Mouse (Mus musculus): Measurements from ENCODE around the gene 1110051M20Rik. TPM values are rescaled to one million over a fixed set of nuclear protein-coding genes. Genes with fewer than 3 reads are reported as not detected.

The 1110051M20Rik gene
- polyA plus RNA-seq, 1 experiment from 2014 or later, result 27.0 TPM

DNA sequence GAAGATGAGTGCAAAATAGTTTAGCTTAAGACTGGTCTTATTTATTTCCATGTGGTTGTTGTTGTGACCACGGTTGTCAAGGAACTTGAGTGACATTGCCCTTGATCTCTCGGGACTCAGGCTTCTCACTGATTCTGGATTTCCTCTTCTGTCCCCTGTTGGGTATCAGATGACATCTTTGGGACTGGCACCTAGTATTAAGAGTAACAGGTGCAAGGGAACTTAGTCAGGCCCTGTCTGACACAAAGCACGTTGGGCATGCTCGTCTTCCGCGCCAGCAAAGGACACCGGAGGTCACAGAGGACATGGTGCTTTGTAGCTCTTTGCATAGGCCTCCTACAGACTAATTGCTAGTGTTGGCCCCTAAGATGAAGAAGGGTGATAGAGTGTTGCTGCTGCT is 16.3 kb upstream of the 1110051M20Rik start:
- WGBS, result 59% methylated on average over 7 of the region's 7 CpGs
- peak overlapping the region; percentile 62; the same call in 1 of the 2 replicates for H3K27ac ChIP-seq (ENCODE audit: low read length)
- ATAC-seq (no peak), DNase-seq (ENCODE audit: low spot score) (no peak)
- H3K9me3 ChIP-seq (ENCODE audit: low read length), result no peaks in the 10 kb centered on the region
- no peaks in the 10 kb centered on the region for H3K36me3 ChIP-seq (ENCODE audit: insufficient read depth, low read length)
- H3K4me2 ChIP-seq (replicated peaks; ENCODE audit: low read depth, low read length), result peak overlapping the region; percentile 20; the same call in 1 of the 2 replicates
- H3K9ac ChIP-seq (replicated peaks; ENCODE audit: low read depth), result no peak overlapping the region
- peaks cover 23% of the 10 kb centered on the region for H3K4me1 ChIP-seq (ENCODE audit: insufficient read depth, low read depth, low read length)
- no peak for TF ChIP-seq CTCF (IDR thresholded peaks at IDR 0.05)
- no peak for TF ChIP-seq EP300 (IDR thresholded peaks at IDR 0.05)
- no peaks in the 10 kb centered on the region for H3K27me3 ChIP-seq (replicated peaks; ENCODE audit: insufficient read depth, low read length)
- H3K4me3 ChIP-seq (ENCODE audit: low read depth, low read length), result no peak overlapping the region

DNA sequence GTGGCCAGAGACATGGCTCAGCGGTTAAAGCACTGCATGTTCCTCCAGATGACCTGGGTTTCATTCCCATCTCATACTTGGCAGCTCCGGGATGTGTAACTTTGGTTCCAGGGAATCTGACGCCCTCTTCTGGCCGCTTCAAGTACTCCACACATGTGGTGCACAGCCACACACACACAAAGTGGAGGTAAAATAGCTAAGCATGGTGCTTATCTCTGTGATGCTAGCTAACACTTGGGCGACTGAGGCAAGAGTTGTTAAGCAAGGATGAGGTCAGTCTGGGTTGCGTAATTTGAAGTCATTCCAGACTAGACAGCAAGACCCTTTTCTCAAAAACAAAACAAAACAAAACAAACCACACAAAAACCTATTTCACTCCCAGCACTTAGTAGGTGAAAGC is 15.6 kb upstream of the 1110051M20Rik start:
- Histone ChIP-seq H3K4me3 (ENCODE audit: low read depth, low read length) (no peak overlapping the region; the same call in 1 of the 2 replicates), H3K4me1 (ENCODE audit: insufficient read depth, low read depth, low read length) (peaks cover 23% of the 10 kb centered on the region)
- no peak for ATAC-seq

DNA sequence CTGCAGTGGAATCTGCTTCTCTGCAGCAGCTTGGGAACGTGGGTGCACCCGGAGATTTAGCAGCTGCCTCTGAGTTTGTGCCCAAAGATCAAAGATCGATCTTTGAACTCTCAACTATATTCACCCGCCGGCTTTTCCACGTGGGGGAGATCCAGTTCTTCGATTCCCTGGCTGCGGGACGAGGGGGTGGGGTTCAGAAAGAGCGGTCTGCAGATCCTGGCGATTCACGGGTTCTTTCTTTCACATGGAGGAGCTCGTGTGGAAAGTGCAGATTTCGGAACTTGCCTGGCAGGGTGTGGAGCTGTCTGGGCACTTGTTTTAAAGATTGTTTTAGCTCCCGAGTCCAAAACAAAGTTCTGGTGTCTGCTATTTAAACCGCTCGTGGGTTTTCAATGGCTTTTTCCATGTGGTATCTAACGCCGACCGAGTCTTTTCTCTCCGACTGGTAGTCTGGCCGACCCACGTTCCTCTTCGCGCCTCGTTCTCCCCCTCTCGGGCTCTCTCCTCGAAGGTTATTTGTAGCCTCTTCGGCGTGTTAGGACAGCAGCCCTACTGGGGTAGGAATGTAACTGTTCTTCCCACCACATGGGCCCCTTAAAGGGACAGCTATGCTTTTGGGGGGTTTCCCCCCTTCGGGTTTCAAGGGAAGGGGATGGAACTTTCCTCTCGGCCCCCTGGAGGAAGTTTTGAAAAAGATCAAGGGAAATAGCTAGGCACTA is 14.3 kb upstream of the 1110051M20Rik start:
- DNase-seq (ENCODE audit: low spot score) (peak; percentile 77), ATAC-seq (peak; percentile 25)
- no peaks in the 10 kb centered on the region for H3K36me3 ChIP-seq (ENCODE audit: insufficient read depth, low read length)
- WGBS, result under 1% methylated on average over 32 of the region's 32 CpGs
- H3K27me3 ChIP-seq (replicated peaks; ENCODE audit: insufficient read depth, low read length), result no peaks in the 10 kb centered on the region
- H3K4me3 ChIP-seq (ENCODE audit: low read depth, low read length), result peak overlapping the region; percentile 86
- peak overlapping the region; percentile 88 for H3K9ac ChIP-seq (replicated peaks; ENCODE audit: low read depth)
- TF ChIP-seq EP300 (IDR thresholded peaks at IDR 0.05) (no peak), CTCF (IDR thresholded peaks at IDR 0.05) (peak; percentile 50)
- H3K27ac ChIP-seq (ENCODE audit: low read length), result peak overlapping the region; percentile 97
- H3K4me2 ChIP-seq (replicated peaks; ENCODE audit: low read depth, low read length), result peak overlapping the region; percentile 88
- peaks cover 23% of the 10 kb centered on the region for H3K4me1 ChIP-seq (ENCODE audit: insufficient read depth, low read depth, low read length)
- H3K9me3 ChIP-seq (ENCODE audit: low read length), result no peaks in the 10 kb centered on the region

More for the DNA sequence above, 15.6 kb upstream of the 1110051M20Rik start:
- DNase-seq (ENCODE audit: low spot score), result peak; percentile 49
- Histone ChIP-seq H3K4me2 (replicated peaks; ENCODE audit: low read depth, low read length) (peak overlapping the region; percentile 1; the same call in 1 of the 2 replicates), H3K36me3 (ENCODE audit: insufficient read depth, low read length) (no peaks in the 10 kb centered on the region), H3K9ac (replicated peaks; ENCODE audit: low read depth) (no peak overlapping the region), H3K27me3 (replicated peaks; ENCODE audit: insufficient read depth, low read length) (no peaks in the 10 kb centered on the region), H3K27ac (ENCODE audit: low read length) (peak overlapping the region; percentile 97; the same call in 1 of the 2 replicates), H3K9me3 (ENCODE audit: low read length) (no peaks in the 10 kb centered on the region)
- TF ChIP-seq EP300 (IDR thresholded peaks at IDR 0.05) (no peak), CTCF (IDR thresholded peaks at IDR 0.05) (peak; percentile 57)
- WGBS, result 86% methylated on average over 6 of the region's 6 CpGs

- TF ChIP-seq EP300 (IDR thresholded peaks at IDR 0.05) (no peak), CTCF (IDR thresholded peaks at IDR 0.05) (no peak)
- DNase-seq (ENCODE audit: low spot score) (peak; percentile 64), ATAC-seq (peak; percentile 12)
- WGBS, result under 1% methylated on average over 21 of the region's 21 CpGs
- Histone ChIP-seq H3K27me3 (replicated peaks; ENCODE audit: insufficient read depth, low read length) (no peaks in the 10 kb centered on the region), H3K4me3 (ENCODE audit: low read depth, low read length) (peak overlapping the region; percentile 86), H3K4me1 (ENCODE audit: insufficient read depth, low read depth, low read length) (peaks cover 23% of the 10 kb centered on the region), H3K27ac (ENCODE audit: low read length) (peak overlapping the region; percentile 97), H3K9me3 (ENCODE audit: low read length) (no peaks in the 10 kb centered on the region), H3K4me2 (replicated peaks; ENCODE audit: low read depth, low read length) (peak overlapping the region; percentile 88), H3K36me3 (ENCODE audit: insufficient read depth, low read length) (no peaks in the 10 kb centered on the region), H3K9ac (replicated peaks; ENCODE audit: low read depth) (peak overlapping the region; percentile 88)
Observed at GRCm38 (mm10) chr2:91458252-91458672, 13.8 kb upstream of the 1110051M20Rik start.

DNA sequence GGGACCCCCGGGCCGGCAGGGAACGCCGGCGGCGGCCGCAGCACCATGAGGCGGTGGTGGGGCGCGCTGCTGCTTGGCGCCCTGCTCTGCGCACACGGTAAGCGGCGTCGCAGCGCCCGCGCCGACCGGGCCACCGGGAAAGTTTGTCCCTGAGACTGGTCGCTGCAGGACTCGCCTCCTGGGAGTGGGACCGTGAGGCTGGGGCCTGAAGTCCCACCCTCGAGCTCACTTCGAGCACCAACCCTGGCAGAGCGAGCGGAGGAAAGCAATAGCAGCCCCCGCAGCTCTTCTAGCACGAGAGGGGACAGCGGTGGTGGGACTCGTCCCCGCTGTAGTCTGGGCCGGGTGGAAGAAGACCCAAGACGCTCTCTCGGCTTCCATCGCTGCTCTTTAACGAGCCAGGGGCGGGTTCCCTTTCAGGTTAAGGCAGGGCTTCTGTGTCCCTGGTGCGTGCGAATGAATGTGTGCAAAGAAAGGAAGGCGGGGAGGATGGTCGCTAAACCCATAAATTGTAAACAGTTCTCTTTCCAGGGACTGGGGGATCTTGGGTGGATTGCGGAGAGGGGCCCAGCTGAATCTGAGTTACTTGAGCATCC is 13.2 kb upstream of the 1110051M20Rik start:
- H3K9ac ChIP-seq (replicated peaks; ENCODE audit: low read depth), result peak overlapping the region; percentile 88
- TF ChIP-seq CTCF (IDR thresholded peaks at IDR 0.05), result no peak
- H3K4me2 ChIP-seq (replicated peaks; ENCODE audit: low read depth, low read length), result peak overlapping the region; percentile 88
- no peaks in the 10 kb centered on the region for H3K27me3 ChIP-seq (replicated peaks; ENCODE audit: insufficient read depth, low read length)
- DNase-seq (ENCODE audit: low spot score), result peak; percentile 39
- no peaks in the 10 kb centered on the region for H3K9me3 ChIP-seq (ENCODE audit: low read length)
- H3K27ac ChIP-seq (ENCODE audit: low read length), result peak overlapping the region; percentile 97
- 4% methylated on average over 42 of the region's 45 CpGs for WGBS
- peak overlapping the region; percentile 86 for H3K4me3 ChIP-seq (ENCODE audit: low read depth, low read length)
- H3K4me1 ChIP-seq (ENCODE audit: insufficient read depth, low read depth, low read length), result peaks cover 21% of the 10 kb centered on the region
- no peaks in the 10 kb centered on the region for H3K36me3 ChIP-seq (ENCODE audit: insufficient read depth, low read length)
- peak; percentile 52 for ATAC-seq

DNA sequence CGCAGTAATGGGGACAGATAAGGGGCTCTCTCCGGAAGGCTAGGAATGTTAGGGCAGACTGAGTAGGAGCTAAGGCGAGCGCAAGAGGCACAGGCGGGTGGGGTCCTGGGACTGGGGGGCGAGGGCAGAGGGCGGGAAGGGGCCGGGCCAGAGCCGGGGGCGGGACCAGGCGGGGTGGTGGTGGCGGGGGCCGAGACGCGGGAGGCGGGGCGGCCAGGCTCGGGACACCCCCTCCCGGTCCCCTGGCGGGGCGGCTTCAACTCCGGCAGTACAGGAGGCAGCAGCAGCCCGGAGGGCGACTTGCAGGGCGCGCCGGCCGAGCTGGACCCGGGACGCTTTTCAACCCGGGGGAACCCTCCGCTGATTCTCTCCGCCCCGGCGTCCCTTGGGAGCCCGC is 12.8 kb upstream of the 1110051M20Rik start, which contains the start of gene Lrp4:
TSS of gene Lrp4 (plus strand) at position 253 of the 397 bp plus-strand sequence.
- peaks cover 16% of the 10 kb centered on the region for H3K4me1 ChIP-seq (ENCODE audit: insufficient read depth, low read depth, low read length)
- peak within 1 kb of the TSS; percentile 97 for H3K27ac ChIP-seq (ENCODE audit: low read length)
- peak within 1 kb of the TSS; percentile 86 for H3K4me3 ChIP-seq (ENCODE audit: low read depth, low read length)
- peak; percentile 84 for DNase-seq (ENCODE audit: low spot score)
- H3K36me3 ChIP-seq (ENCODE audit: insufficient read depth, low read length), result no peaks in the 10 kb centered on the region
- 3% methylated on average over 14 of the region's 36 CpGs for WGBS
- peak; percentile 81 for ATAC-seq
- peak within 1 kb of the TSS; percentile 88 for H3K4me2 ChIP-seq (replicated peaks; ENCODE audit: low read depth, low read length)
- H3K9ac ChIP-seq (replicated peaks; ENCODE audit: low read depth), result peak within 1 kb of the TSS; percentile 88
- no peaks in the 10 kb centered on the region for H3K27me3 ChIP-seq (replicated peaks; ENCODE audit: insufficient read depth, low read length)
- no peak for TF ChIP-seq EP300 (IDR thresholded peaks at IDR 0.05)
- no peak for TF ChIP-seq CTCF (IDR thresholded peaks at IDR 0.05)
- H3K9me3 ChIP-seq (ENCODE audit: low read length), result no peaks in the 10 kb centered on the region

All from lung, postnatal 0 days (tissue).